Mouse (Mus musculus) neural tube, embryonic 14.5 days (tissue): ENCODE measurements around the gene Psd4. TPM values are rescaled to one million over a fixed set of nuclear protein-coding genes. Genes with fewer than 3 reads are reported as not detected.

Source experiments
- ATAC-seq: fragments of 200-750 bp; cut with Nextera tagmentation; 2 replicates; pipeline ENCODE4 v1.8.0; 2017; ENCODE audit warnings: low read depth, mild to moderate bottlenecking, moderate TSS enrichment, moderate library complexity
- H3K27ac ChIP-seq: fragments of 300-500 bp; sonication (generic); 2 replicates; pipeline ENCODE4 v1.5.1; 2014; ENCODE audit warnings: low read depth, mild to moderate bottlenecking, control low read depth, low read length, moderate library complexity, mixed read lengths
- H3K27me3 ChIP-seq: fragments of 300-500 bp; sonication (generic); 2 replicates; pipeline ENCODE4 v1.6.1; 2014; ENCODE audit warnings: low read length; ENCODE audit not compliant: control insufficient read depth, insufficient read depth
- H3K36me3 ChIP-seq: fragments of 300-500 bp; sonication (generic); 2 replicates; pipeline ENCODE4 v1.6.1; 2014; ENCODE audit warnings: low read length, mixed read lengths; ENCODE audit not compliant: control insufficient read depth, insufficient read depth
- H3K4me1 ChIP-seq: fragments of 300-500 bp; sonication (generic); 2 replicates; pipeline ENCODE4 v1.6.1; 2014; ENCODE audit warnings: low read length; ENCODE audit not compliant: control insufficient read depth, insufficient read depth
- H3K4me2 ChIP-seq: fragments of 300-500 bp; sonication (generic); 2 replicates; pipeline ENCODE4 v1.6.1; 2014; ENCODE audit warnings: mild to moderate bottlenecking, low read depth, low read length, control low read depth
- H3K4me3 ChIP-seq: fragments of 300-500 bp; sonication (generic); 2 replicates; pipeline ENCODE4 v1.5.1; 2014; ENCODE audit warnings: low read depth, low read length, control low read depth, mixed read lengths
- H3K9ac ChIP-seq: fragments of 300-500 bp; sonication (generic); replicated peaks from 2 replicates; pipeline ENCODE4 v1.6.1; 2014; ENCODE audit warnings: low read depth, mild to moderate bottlenecking, control low read depth, low read length, mixed read lengths
- H3K9me3 ChIP-seq: fragments of 300-500 bp; sonication (generic); 2 replicates; pipeline ENCODE4 v1.6.1; 2016; ENCODE audit warnings: low read length; ENCODE audit not compliant: control insufficient read depth
- WGBS: fragments of 180-500 bp; shearing (Covaris S2); extraction: QIAGEN DNeasy Blood & Tissue Kit; methylation state at CpG from one replicate; pipeline ENCODE4 v1.1.7; 2014; 5-methylcytosine and 5-hydroxymethylcytosine counted together
- polyA plus RNA-seq: library from polyadenylated mRNA; unstranded; fragments of >200 nt; fragmentation: Nextera tagmentation; extraction: Ambion mirVana; gene quantifications from 2 replicates; pipeline ENCODE4 v1.2.1, GENCODE M21; 2014

Psd4 gene
- polyA plus RNA-seq, 1 experiment from 2014 or later = 1.4 TPM

- H3K4me1 ChIP-seq = no peaks in the 10 kb centered on the region
- H3K27me3 ChIP-seq = no peaks in the 10 kb centered on the region
- ATAC-seq = no peak
- H3K27ac ChIP-seq = no peak overlapping the region
- H3K36me3 ChIP-seq = no peaks in the 10 kb centered on the region
- no peak overlapping the region for H3K9ac ChIP-seq
- H3K9me3 ChIP-seq = no peaks in the 10 kb centered on the region
- no peak overlapping the region for H3K4me2 ChIP-seq
- no peak overlapping the region for H3K4me3 ChIP-seq
- 94% methylated on average over 2 of the region's 2 CpGs for WGBS
Observed at GRCm38 (mm10) chr2:24353042-24353441, 14.3 kb upstream of the Psd4 start.

DNA sequence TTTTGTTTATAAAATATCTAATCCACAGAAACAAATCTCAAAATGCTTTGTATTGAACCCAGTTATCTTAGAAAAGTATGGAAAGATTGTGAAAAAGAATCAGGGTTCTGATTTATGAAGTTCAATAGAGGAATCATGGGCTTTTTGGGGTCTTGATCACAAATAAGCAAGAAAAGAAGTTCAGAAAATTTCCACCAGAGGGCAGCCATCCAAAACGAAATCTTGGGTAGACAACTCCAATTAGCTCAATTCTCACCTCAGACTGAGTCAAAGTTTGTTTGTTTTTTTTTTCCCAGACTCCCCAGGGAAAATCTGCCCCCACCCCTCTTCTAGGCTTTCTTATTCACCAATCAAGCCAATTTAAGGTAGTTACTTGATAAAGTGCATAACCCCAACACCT is 9.7 kb upstream of the Psd4 start:
- Histone ChIP-seq H3K4me3 (no peak overlapping the region), H3K9me3 (no peaks in the 10 kb centered on the region), H3K4me1 (no peaks in the 10 kb centered on the region), H3K27me3 (no peaks in the 10 kb centered on the region), H3K4me2 (no peak overlapping the region), H3K36me3 (no peaks in the 10 kb centered on the region), H3K27ac (no peak overlapping the region), H3K9ac (no peak overlapping the region)
- WGBS = 14% methylated on average over 1 of the region's 1 CpGs
- no peak for ATAC-seq

GRCm38 (mm10) chr2:24359347-24359746 is 8.0 kb upstream of the Psd4 start:
- 90% methylated on average over 1 of the region's 1 CpGs for WGBS
- ATAC-seq = no peak
- Histone ChIP-seq H3K9me3 (no peaks in the 10 kb centered on the region), H3K36me3 (no peaks in the 10 kb centered on the region), H3K27ac (no peak overlapping the region), H3K4me1 (no peaks in the 10 kb centered on the region), H3K4me3 (no peak overlapping the region), H3K27me3 (no peaks in the 10 kb centered on the region), H3K4me2 (no peak overlapping the region), H3K9ac (no peak overlapping the region)

DNA sequence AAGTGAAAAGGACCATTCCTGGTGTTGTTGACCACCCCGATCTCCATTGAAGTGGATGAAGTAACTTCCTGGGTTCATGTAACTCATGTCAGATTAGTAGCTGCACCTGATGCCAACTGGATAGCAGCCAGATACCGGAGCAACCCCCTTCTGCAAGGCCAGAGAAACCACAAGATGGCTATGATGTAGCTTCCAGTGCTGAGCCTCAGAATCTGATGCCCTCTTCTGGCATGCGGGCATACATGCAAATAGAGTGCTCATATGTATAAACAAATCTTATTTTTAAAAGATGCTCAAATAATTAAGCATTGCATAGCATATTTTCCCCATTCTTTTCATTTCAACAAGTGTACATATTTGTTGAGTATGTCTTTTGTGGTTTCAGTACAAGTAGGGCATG is 3.6 kb upstream of the Psd4 start:
- no peaks in the 10 kb centered on the region for H3K36me3 ChIP-seq
- H3K4me2 ChIP-seq = no peak overlapping the region
- ATAC-seq = no peak
- H3K9me3 ChIP-seq = no peaks in the 10 kb centered on the region
- H3K27ac ChIP-seq = no peak overlapping the region
- no peak overlapping the region for H3K4me3 ChIP-seq
- 91% methylated on average over 3 of the region's 3 CpGs for WGBS
- H3K9ac ChIP-seq = no peak overlapping the region
- no peaks in the 10 kb centered on the region for H3K27me3 ChIP-seq
- 0 out of 2 replicates have a peak, but pooled peaks cover 4% of the 10 kb centered on the region for H3K4me1 ChIP-seq

- no peak for ATAC-seq
- Histone ChIP-seq H3K4me2 (no peak overlapping the region), H3K4me3 (no peak overlapping the region), H3K4me1 (0 out of 2 replicates have a peak, but pooled peaks cover 4% of the 10 kb centered on the region), H3K9me3 (no peaks in the 10 kb centered on the region), H3K27ac (no peak overlapping the region), H3K27me3 (no peaks in the 10 kb centered on the region), H3K9ac (no peak overlapping the region), H3K36me3 (no peaks in the 10 kb centered on the region)
- 75% methylated on average over 12 of the region's 12 CpGs for WGBS
Observed at GRCm38 (mm10) chr2:24366214-24366975, 985 bp upstream of the Psd4 start.

GRCm38 (mm10) chr2:24367895-24368261 is 498 bp downstream of the Psd4 start:
- ATAC-seq = peak; percentile 32; the same call in 1 of the 2 replicates
- H3K27ac ChIP-seq = no peak overlapping the region
- H3K4me2 ChIP-seq = peak overlapping the region; percentile 76
- no peaks in the 10 kb centered on the region for H3K27me3 ChIP-seq
- no peaks in the 10 kb centered on the region for H3K36me3 ChIP-seq
- H3K4me1 ChIP-seq = 0 out of 2 replicates have a peak, but pooled peaks cover 4% of the 10 kb centered on the region
- 68% methylated on average over 4 of the region's 4 CpGs for WGBS
- H3K9me3 ChIP-seq = no peaks in the 10 kb centered on the region
- H3K9ac ChIP-seq = peak overlapping the region; percentile 47; the same call in 1 of the 2 replicates
- H3K4me3 ChIP-seq = peak overlapping the region; percentile 38; the same call in 1 of the 2 replicates

DNA sequence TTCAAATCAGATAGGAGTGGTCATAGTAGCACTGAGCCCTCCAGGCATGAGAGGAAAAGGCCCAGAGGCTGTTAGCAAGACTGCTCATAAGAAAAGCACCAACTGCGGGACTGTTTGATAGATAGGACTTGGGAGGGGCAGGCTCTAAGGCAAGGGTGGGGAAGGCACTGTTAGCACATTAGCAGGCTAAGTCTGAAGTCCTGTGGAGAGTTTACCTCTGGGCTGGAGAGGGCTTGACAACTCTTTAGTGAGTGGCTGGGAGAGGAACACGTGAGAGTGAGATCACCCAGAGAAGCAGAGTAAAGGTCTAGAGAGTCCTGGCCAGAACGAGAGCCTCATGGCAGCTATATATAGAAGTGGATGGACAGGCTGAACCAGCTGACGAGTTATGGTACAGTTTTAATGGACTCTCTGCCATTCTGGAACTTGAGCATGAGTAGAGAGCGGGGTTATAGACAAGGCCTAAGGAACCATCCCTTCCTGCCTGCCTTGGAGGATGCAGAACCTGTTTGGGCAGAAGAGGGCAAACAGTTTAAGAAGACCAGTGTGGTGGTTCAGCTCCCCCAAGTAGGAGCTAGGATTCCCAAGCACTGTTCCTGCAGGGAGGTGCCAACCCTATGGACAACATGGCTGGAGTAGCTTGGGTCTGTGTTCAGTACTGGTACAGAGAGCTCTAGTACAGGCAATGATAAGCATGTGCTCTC is 11.5 kb downstream of the Psd4 start:
- Histone ChIP-seq H3K4me2 (no peak overlapping the region), H3K27me3 (no peaks in the 10 kb centered on the region), H3K27ac (no peak overlapping the region), H3K9ac (no peak overlapping the region), H3K9me3 (no peaks in the 10 kb centered on the region), H3K36me3 (no peaks in the 10 kb centered on the region), H3K4me1 (no peaks in the 10 kb centered on the region), H3K4me3 (no peak overlapping the region)
- WGBS = 81% methylated on average over 5 of the region's 5 CpGs
- no peak for ATAC-seq

DNA sequence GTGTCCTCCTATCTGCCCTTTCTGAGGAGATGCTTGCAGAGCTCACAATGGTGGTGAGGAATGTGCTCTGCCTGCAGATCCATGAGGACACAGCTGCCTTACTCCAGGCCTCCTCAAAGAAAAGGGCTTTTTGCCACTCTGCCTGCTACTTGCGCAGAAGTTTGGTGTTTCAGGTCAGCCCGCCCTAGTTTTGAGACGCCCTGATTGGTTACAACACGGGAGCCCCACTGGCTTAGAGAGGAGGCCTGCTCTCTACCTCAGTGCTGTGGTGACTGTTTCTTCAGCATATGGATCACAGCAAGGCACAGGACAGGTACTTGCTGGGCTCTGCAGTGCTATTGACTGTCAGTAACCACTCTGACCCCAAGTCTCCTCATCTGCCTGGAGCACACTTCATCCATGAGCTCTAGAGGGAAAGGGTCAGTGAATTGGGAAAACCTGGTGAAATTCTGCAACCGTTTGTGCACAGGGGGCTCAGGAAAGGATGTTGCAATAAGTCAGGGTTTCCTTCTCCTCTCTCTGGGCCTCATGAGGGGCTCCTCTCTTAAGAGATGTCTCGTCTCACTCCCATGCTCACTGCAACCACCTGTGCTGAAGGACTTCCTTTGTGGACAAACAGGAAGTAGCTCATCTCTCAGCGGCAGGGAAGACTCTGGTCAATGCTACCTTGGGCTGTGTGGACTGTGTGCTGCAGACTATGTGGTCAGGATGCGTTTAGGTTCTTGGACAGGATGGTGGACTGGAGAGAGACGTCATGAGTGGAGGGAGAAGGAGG is 15.3 kb downstream of the Psd4 start:
- Histone ChIP-seq H3K9me3 (no peaks in the 10 kb centered on the region), H3K27ac (no peak overlapping the region), H3K9ac (no peak overlapping the region), H3K36me3 (no peaks in the 10 kb centered on the region), H3K4me2 (no peak overlapping the region), H3K27me3 (no peaks in the 10 kb centered on the region), H3K4me3 (no peak overlapping the region), H3K4me1 (no peaks in the 10 kb centered on the region)
- WGBS = 77% methylated on average over 9 of the region's 9 CpGs
- no peak for ATAC-seq

- Histone ChIP-seq H3K4me2 (no peak overlapping the region), H3K27me3 (no peaks in the 10 kb centered on the region), H3K4me3 (no peak overlapping the region), H3K9ac (no peak overlapping the region), H3K36me3 (no peaks in the 10 kb centered on the region), H3K9me3 (no peaks in the 10 kb centered on the region), H3K4me1 (no peaks in the 10 kb centered on the region), H3K27ac (no peak overlapping the region)
- WGBS = 76% methylated on average over 3 of the region's 3 CpGs
- no peak for ATAC-seq
Observed at GRCm38 (mm10) chr2:24383636-24384035, 16.3 kb downstream of the Psd4 start.
